Mouse (Mus musculus): ENCODE data around the gene Cldn19. TPM values are rescaled to one million over a fixed set of nuclear protein-coding genes. Genes with fewer than 3 reads are reported as not detected.
A peak's percentile ranks its signal among the peaks of the same experiment; 100 is the strongest.
"Not testable (repeated sequence)": the region's sequence is repeated elsewhere in the genome, so short reads cannot be mapped to it uniquely, and the experiment has no call there.

The Cldn19 gene
- polyA plus RNA-seq, 1 experiment, result 0.05 TPM

DNA sequence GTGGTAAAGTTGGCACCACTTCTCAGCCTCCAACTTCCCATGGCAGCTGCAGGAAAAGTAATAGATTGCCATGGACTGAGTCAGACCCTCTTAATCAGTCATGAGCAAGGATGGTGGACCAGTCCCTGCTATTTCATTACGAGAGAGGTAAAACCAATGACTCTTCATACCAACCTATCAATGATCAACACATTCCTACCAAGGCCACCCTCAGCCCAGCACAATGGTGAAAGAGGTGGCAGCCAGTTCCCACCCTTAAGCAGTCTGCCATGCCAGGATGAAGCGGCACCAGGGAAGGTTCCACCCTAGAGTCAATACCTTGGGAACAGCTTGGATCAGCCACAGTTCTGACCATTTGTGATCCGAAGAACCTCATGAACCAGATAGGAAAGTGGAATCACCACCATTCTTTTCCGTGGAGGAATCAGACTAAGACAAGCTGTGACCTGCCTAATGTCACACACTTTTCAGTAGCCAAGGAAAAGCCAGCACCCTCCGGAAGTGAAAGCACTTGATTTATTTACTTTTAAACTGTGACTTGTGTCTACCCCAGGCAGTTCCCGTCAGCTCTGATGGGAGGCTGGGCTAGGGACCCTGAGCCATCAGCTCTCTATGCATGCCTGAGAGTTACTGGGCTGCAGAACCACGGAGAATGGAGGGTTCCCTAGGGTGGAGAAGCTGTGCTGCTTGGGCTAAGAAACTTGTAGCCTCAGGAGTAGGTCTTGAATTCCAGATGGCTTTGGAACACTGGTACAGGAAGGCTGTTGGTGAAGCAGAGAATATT is 3.0 kb upstream of the Cldn19 start:
- DNase-seq (ENCODE audit: low read depth), result no peak

DNA sequence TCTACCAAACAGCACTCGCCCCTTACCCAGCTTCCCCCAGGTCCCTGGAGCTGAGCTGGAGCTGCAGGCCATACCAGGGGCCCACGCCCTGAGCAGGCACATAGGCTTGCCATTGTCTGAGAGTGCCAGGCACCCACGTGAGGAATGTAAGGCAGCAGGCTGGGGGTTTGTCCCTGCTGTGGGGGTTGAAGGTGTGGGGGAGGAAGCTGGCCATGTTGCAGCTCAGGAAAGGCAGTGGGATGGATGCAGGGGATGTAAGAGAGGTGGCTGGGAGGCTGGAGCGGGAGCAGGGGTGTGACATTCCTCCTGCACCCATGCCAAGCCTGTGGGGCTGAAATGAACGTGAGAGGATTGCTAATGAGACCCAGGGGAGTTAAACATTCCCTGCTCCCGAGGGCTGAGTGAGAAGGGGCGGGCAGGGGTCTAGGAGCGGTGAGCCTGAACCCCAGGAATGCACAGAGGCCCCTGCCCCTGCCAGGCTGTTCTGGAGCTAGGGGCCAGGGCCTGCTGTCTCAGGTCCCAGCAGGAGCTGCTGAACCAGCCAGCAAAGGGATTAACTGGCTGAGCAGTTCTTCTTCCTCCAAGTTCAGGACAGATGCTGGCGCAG is 1.1 kb upstream of the Cldn19 start:
- no peak for DNase-seq (ENCODE audit: low read depth)

GRCm38 (mm10) chr4:119257083-119257482 is 1.9 kb downstream of the Cldn19 start:
- DNase-seq (ENCODE audit: low read depth), result no peak

DNA sequence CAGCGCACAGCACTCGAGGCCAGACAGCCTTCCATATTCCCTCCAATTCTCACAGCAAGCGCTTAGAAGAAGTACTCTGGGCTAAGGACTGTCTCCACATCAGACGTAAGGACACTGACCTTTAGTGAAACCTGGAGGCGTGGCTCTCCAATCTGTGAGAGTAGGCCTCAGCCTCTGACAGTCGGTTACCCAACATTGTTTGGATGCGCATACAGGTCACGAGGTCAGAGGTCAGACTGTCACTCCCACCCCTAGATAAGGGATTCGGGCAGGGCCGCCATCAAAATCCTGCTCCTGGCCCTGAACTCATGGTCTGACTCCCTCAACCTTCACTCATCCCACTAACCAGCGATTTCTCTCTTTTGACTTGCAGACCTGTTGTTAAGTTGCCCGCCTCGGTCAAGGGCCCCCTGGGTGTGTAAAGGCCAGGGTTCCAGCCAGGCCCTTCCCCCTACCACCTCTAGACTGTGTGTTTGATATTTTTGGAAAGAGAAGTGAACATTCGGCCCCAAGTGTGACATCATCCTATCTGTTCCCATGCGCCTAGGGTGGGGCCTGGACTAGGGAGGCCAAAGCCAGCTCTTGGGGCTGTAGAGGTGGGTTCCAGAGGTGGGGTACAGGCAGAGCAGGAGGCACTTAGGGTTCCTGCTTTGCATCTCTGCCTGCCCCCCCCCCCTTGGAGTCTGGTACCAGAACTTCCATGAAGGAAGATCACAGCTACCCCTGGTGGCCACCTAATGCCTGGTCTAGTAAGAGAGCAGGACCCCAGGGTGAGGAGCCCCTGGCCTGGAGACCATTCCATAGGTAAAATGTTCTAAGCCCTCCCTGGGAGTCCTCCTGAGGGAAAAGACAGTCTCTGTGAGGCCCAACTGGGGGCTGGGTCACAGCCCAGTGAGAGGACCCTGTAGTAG is 4.4 kb downstream of the Cldn19 start:
- no peak for DNase-seq (ENCODE audit: low read depth)

DNA sequence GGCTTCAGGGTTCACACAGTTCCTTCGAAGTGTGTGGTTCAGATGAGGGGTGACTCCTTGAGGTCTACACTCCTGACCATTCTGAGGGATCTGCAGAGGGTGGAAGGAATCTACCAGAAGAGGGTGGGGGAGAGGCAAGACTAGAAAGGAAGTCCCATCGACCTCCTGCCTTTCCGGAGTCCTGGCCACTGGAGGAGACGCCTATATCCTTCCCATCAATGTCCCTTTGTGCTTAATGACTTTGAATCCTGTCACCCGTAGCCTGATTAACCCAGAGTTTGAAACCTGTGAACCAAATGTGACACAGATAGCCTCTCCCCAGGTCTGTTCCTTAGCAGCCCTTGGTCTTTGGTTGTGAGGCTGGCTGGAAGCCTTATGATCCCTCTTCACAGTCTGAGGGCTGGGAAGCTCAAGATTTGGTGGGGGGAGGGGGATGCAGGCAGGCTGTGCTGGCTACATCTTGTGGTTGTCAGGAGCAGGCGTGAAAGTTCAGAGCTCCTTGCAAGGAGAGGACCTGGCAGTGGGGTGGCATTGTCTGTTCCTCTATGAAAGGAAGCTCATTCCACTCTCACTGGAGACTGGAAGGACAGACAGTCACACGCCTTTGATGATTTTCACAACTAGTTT is 6.0 kb downstream of the Cldn19 start:
- no peak for DNase-seq (ENCODE audit: low read depth)

DNA sequence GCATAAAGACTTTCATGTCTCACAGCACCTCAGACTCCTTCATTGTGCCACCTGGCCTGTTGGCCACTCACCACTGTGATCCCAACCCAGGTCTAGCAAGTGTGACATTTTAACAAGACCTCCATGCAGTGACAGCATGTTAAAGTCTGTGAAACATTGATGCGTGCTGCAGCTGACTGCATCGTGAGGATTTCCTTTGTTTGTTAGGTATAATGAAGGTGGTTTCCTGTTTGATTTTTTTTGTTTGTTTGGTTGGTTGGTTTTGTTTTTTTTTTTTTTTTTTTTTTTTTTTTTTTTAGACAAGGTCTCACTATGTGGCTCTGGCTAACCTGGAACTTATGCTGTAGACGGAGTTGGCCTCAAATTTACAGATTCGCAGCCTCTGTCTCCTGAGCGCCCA is 7.3 kb downstream of the Cldn19 start:
- DNase-seq (ENCODE audit: low read depth), result no peak

DNA sequence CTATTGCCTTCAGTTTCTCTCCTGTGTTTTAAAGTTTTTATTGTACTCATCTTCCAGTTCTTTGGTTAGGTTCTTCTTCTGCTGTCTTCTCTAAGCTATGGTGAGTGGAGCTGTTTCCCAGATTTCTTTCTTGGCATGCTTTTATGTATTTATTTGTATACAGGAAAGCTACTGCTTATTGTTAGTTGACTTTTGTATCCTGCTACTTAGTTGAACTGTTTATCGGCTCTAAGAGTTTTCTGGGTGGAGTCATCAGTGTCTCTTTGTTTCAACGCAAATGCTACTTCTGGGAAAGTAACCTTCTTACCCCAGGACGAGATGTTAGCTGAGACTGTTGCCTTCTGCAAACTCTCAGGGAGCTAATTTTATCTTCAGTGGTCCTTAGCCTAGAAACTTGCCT is 8.2 kb downstream of the Cldn19 start:
- no peak for DNase-seq (ENCODE audit: low read depth)

- no peak for DNase-seq (ENCODE audit: low read depth)
These were observed 11.4 kb downstream of the Cldn19 start for GRCm38 (mm10) chr4:119266606-119267005.

GRCm38 (mm10) chr4:119274627-119275026 is 19.4 kb downstream of the Cldn19 start:
- no peak for DNase-seq (ENCODE audit: low read depth)

DNA sequence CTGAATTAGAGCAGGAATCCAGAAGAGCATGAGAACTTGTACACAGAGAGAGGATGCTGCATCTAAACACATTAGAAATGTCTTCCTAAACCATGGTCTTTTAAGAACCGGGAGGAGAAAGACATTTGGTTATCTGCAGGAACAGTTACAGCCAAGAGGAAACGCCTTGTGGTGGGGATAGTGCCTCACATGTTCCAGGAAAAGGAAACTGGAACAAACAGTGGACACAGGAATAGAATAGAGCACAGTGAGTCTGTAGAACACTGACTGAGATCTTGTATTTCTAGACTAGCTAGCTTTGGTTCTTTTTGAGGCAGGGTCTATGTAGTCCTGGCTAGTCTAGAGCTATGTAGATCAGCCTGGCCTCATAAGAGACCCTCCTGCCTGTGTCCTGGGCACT is 20.0 kb downstream of the Cldn19 start:
- no peak for DNase-seq (ENCODE audit: low read depth)

- DNase-seq (ENCODE audit: low read depth), result no peak
These were observed 20.5 kb downstream of the Cldn19 start for GRCm38 (mm10) chr4:119275726-119276125.

- not testable (repeated sequence) for DNase-seq (ENCODE audit: low read depth)
These were observed 23.6 kb downstream of the Cldn19 start for GRCm38 (mm10) chr4:119278784-119279183.

- DNase-seq (ENCODE audit: low read depth), result no peak
These were observed 29.6 kb downstream of the Cldn19 start for GRCm38 (mm10) chr4:119284861-119285260.

DNA sequence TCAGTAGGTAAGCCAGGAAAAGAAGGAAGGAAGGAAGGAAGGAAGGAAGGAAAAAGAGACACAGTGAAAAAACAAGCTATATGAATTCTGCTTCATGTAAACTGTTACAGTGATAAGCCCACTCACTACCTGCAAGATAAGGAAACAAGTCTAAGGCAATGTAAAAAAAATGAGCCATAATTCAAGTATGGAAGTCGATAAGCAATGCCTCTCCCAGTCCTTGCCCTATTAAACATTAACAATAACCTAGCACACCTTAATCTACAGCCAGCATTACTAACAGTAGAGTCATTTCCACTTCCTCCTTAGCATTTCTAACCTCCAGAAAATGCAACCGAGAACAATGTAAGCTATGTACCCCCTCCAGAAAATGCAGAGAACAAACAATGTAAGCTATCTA is 30.1 kb downstream of the Cldn19 start:
- DNase-seq (ENCODE audit: low read depth), result no peak

DNA sequence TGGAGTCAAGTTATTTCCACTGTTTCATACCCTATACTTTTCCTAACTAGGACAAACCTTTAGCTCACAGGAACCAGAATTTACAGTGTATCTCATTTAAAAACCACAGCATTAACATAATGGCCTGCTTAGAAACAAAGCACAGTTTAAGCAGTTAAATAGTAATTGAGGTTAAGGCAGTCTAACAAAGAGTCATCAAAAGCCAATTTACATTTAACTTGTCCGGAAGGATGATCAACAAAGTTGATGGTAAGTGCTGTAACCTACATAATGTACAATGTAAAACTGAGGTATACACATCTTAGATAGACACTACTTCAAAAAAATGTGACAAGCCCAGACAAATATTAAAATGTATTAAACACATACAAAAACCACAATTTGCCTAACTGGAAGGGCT is 36.7 kb downstream of the Cldn19 start:
- DNase-seq (ENCODE audit: low read depth), result no peak

DNA sequence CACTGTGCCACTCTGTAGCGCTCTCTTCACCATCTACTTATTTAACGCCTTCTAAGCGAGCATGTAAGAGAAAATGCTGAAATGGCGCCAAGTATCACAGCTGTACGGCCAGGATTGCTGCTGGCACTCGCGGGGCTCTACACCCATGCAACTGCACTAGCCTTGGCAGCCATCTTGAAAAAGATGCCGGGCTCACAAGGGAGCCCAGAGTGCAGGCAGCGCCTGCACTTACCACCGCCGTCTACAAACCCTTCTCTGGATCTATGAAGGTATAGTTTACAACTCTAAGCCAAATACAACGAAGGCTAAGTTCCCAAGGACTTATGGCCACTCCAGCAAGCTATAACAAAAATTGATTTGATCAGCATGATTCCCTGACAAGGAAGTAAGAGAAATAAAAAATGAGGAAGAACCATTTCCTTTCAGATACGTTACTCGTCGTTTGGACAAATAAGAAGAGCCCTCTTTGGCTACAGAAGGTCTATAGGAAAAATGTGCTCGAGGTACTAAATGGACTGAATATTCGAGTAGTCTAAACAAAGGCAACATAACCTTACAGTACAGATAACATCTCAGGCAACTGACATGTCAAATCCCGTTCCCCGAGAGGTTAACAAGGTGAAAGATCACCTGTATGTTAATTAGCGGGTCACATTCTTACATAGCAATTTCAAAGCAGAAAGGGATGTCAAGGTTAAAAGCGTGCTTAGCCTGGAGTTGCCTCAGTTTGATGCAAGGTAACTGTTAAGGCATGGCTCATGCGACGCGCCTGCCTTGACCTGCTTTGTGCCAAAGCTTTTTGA is 37.8 kb downstream of the Cldn19 start:
- DNase-seq (ENCODE audit: low read depth), result peak; percentile 49

DNA sequence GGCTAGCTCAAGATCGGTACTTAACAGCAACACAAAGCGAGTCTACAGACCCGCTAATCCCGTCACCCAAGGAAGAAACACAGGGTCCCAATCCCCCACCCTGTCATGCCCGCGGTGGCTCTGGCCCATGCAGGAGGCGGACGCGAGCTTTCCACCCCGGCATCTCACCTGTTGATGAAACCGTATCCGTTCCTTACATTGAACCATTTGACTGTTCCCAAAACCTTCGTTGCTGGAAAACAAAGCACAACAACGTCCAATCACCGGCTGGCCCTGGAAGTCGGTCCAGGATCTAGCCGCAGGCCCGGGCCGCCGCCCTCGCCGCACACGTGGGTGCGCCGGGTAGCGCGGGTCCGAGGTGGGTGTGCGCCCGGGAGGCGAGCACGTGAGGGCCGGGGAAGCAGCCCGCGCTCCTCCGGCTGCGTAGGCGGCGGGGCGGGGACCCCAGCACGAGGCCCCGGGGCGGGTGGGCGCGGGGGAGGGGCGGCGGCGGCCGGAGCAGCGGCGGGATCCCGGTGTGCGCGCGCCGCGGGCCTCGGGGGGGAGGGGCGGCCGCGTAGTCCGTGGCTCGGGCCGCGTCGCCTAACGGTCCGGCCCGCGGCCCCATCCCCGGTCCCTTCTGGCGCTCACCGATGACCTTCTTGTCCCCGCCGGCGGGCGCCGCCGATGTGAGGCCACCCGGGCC is 38.5 kb downstream of the Cldn19 start:
- DNase-seq (ENCODE audit: low read depth), result no peak

GRCm38 (mm10) chr4:119294415-119295133 is 39.4 kb downstream of the Cldn19 start, which contains the start of gene Ybx1:
Ybx1 (minus strand) TSS chr4:119294604.
- peak; percentile 81 for DNase-seq (ENCODE audit: low read depth)

GRCm38 (mm10) chr4:119295134-119295453 is 39.9 kb downstream of the Cldn19 start:
- DNase-seq (ENCODE audit: low read depth), result no peak

- DNase-seq (ENCODE audit: low read depth), result no peak
These were observed 42.1 kb downstream of the Cldn19 start for GRCm38 (mm10) chr4:119297361-119297760.
